Mouse (Mus musculus) left cerebral cortex, adult 2 months (tissue): ENCODE data around the gene Actg2. TPM values are rescaled to one million over a fixed set of nuclear protein-coding genes. Genes with fewer than 3 reads are reported as not detected.

Source experiments
- DNase-seq, 2 experiments: peaks; one replicate each; pipeline ENCODE4 v3.0.0; 2021 to 2022; ENCODE audit warnings: low spot score in 2 of 2, mixed read lengths in 1 of 2; ENCODE audit errors: extremely low spot score in 1 of 2
- H3K27ac ChIP-seq: fragments of 200-600 bp; 2 replicates; pipeline ENCODE4 v1.8.1; 2022
- H3K4me3 ChIP-seq: fragments of 200-600 bp; 2 replicates; pipeline ENCODE4 v1.8.1; 2022
- CTCF ChIP-seq: fragments of 200-600 bp; IDR thresholded peaks from 2 replicates; pipeline ENCODE4 v1.8.1; 2022; ENCODE audit warnings: antibody characterized with exemption, mild to moderate bottlenecking, moderate library complexity
- intact Hi-C: fragments of 180-260 bp; cut with DNase I; formaldehyde crosslinking; loops from one replicate; pipeline ENCODE4 v1.15.1; 2025
- total RNA-seq, 2 experiments: library from RNA; stranded (reverse); gene quantifications; 2 replicates each; pipeline ENCODE4 v1.2.3; 2021

Actg2 gene
- total RNA-seq, 2 experiments from 2014 or later, result not detected

GRCm38 (mm10) chr6:83555972-83556371 lies 19.9 kb upstream of the Actg2 start:
- H3K27ac ChIP-seq, result no peak overlapping the region
- no peak for TF ChIP-seq CTCF
- intact Hi-C loops, result no loop called here
- no peak for DNase-seq
- H3K4me3 ChIP-seq, result no peak overlapping the region

- Histone ChIP-seq H3K27ac (no peak overlapping the region), H3K4me3 (no peak overlapping the region)
- DNase-seq, result no peak
- intact Hi-C loops, result no loop called here
- no peak for TF ChIP-seq CTCF
Observed at GRCm38 (mm10) chr6:83548346-83548745, 12.3 kb upstream of the Actg2 start.

- Histone ChIP-seq H3K4me3 (no peak overlapping the region), H3K27ac (no peak overlapping the region; the same call in 1 of the 2 replicates)
- intact Hi-C loops, result no loop called here
- TF ChIP-seq CTCF, result no peak
- no peak for DNase-seq
Observed at GRCm38 (mm10) chr6:83545778-83546177, 9.7 kb upstream of the Actg2 start.

- no peak overlapping the region for H3K4me3 ChIP-seq
- peak overlapping the region; percentile 85 for H3K27ac ChIP-seq
- TF ChIP-seq CTCF, result no peak
- intact Hi-C loops, result loop anchor here (1.0 to 2.0 kb wide), 2 partner anchors 35 to 101 kb away; partner anchors contain the start of gene Dguok
- DNase-seq, result peak; percentile 29 to 46
Observed at GRCm38 (mm10) chr6:83541756-83542456, 5.8 kb upstream of the Actg2 start.

- intact Hi-C loops, result loop anchor here (2.0 kb wide), 1 partner anchor 33 kb away; the partner anchor contains the start of gene Dguok
- no peak for TF ChIP-seq CTCF
- peak; percentile 19 to 24 for DNase-seq
- Histone ChIP-seq H3K4me3 (no peak overlapping the region), H3K27ac (peak overlapping the region; percentile 85)
Observed at GRCm38 (mm10) chr6:83540017-83540416, 4.0 kb upstream of the Actg2 start.

- no peak for DNase-seq
- Histone ChIP-seq H3K4me3 (no peak overlapping the region), H3K27ac (no peak overlapping the region)
- no peak for TF ChIP-seq CTCF
- intact Hi-C loops, result no loop called here
Observed at GRCm38 (mm10) chr6:83536795-83537059, 662 bp upstream of the Actg2 start.

GRCm38 (mm10) chr6:83532608-83533007 lies 3.5 kb downstream of the Actg2 start:
- intact Hi-C loops, result no loop called here
- Histone ChIP-seq H3K4me3 (no peak overlapping the region), H3K27ac (no peak overlapping the region)
- no peak for TF ChIP-seq CTCF
- no peak for DNase-seq

GRCm38 (mm10) chr6:83523194-83523593 lies 12.9 kb downstream of the Actg2 start:
- no peak for TF ChIP-seq CTCF
- no peak for DNase-seq
- intact Hi-C loops, result no loop called here
- Histone ChIP-seq H3K4me3 (no peak overlapping the region), H3K27ac (no peak overlapping the region)

GRCm38 (mm10) chr6:83521784-83522183 lies 14.3 kb downstream of the Actg2 start:
- TF ChIP-seq CTCF, result no peak
- intact Hi-C loops, result no loop called here
- Histone ChIP-seq H3K4me3 (no peak overlapping the region), H3K27ac (no peak overlapping the region)
- no peak for DNase-seq

GRCm38 (mm10) chr6:83518637-83519036 lies 17.4 kb downstream of the Actg2 start:
- DNase-seq, result no peak
- no peak overlapping the region for H3K4me3 ChIP-seq
- intact Hi-C loops, result no loop called here
- H3K27ac ChIP-seq, result no peak overlapping the region
- TF ChIP-seq CTCF, result no peak

- Histone ChIP-seq H3K4me3 (no peak overlapping the region), H3K27ac (no peak overlapping the region)
- DNase-seq, result no peak
- TF ChIP-seq CTCF, result no peak
- intact Hi-C loops, result no loop called here
Observed at GRCm38 (mm10) chr6:83515172-83515571, 20.9 kb downstream of the Actg2 start.

- peak; percentile 81 for TF ChIP-seq CTCF
- peak; percentile 54 to 64 for DNase-seq
- intact Hi-C loops, result loop anchor here (1.0 to 5.0 kb wide), 2 partner anchors 156 to 160 kb away; no protein-coding TSS in a partner anchor
Observed at GRCm38 (mm10) chr6:83512495-83512894, 23.6 kb downstream of the Actg2 start.

GRCm38 (mm10) chr6:83510210-83510609 lies 25.9 kb downstream of the Actg2 start:
- Histone ChIP-seq H3K4me3 (no peak overlapping the region), H3K27ac (no peak overlapping the region)
- intact Hi-C loops, result loop anchor here (5.0 kb wide), 1 partner anchor 162 kb away; no protein-coding TSS in a partner anchor
- DNase-seq, result no peak
- peak; percentile 20 for TF ChIP-seq CTCF

More at GRCm38 (mm10) chr6:83512495-83512894, 23.6 kb downstream of the Actg2 start:
- no peak overlapping the region for H3K4me3 ChIP-seq
- no peak overlapping the region for H3K27ac ChIP-seq
